Mouse (Mus musculus) lung, postnatal 0 days (tissue): ENCODE data around the gene Ppt1.

Source experiments
- CTCF ChIP-seq: IDR thresholded peaks from 2 replicates; pipeline ENCODE4 v1.5.1; 2016; ENCODE audit warnings: antibody characterized with exemption, mild to moderate bottlenecking
- EP300 ChIP-seq: IDR thresholded peaks from 2 replicates; pipeline ENCODE4 v1.6.1; 2016; ENCODE audit warnings: antibody characterized with exemption, mild to moderate bottlenecking, control low read depth

DNA sequence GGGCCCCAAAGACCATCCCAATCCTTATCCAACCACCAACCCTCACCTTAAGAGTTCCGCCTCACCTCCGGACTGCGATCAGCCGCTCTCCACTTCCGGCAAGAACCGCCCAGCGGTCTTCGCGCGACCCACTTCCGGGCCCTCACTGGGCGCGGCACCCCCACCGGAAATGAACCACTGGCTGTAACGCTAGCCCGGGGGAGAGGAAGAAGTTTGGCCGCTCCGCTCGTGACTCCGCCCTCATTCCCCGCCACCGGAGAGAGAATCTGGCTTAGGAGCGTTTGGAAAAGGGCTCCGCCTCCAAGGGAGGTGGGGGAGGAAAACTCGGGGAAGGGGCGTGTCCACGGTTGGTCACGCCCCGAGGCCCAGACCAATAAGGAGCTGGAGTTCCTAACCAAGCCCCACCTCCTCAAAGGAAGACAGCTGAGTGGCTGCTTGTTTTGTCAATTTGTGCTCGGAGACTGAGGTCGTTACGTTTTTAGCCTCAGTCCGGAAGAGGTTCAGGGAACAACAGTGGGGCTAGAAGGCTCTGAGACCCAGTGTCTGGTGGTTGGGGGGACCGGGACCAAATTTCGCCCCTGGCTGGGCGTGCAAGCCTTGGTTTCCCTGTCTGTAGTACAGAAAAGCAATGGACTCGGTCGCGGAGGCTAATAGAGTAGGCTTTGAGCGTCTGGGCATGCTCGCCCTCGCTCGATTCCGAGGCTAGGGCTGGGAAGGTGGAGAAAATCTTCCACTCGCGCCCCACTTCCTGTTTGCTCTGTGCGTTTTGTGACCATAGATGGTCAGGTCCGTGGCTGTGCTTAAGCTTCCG is 49.9 kb downstream of the Ppt1 start, which contains the start of gene Cap1:
- TF ChIP-seq CTCF (no peak), EP300 (peak; percentile 71; the same call in 1 of the 2 replicates)
